Mouse (Mus musculus): Measurements from ENCODE around the gene Gse1.

DNA sequence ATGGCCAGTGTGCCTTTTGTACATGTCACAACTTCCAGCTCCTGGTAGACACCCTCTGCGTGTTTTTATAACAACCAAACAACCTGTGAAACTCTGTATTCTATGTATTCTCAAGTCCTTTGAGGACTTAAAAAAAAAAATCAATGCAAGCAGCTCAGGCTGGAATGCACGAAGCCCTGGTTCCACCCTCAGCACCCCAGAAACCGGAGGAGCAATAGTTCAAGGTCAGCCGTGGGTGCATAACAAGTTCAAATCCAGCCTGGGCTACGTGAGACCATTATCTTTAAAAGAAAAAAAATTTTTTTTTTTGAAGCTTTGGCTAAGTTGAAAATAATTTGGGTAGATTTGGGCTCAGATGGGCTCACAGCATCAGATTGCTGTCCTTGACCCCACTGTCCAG is 35.6 kb downstream of the Gse1 start:
- TF ChIP-seq CTCF (IDR thresholded peaks at IDR 0.05; ENCODE audit: extremely low read depth, insufficient read length, insufficient replicate concordance, low read depth, low read length): no peak
- no peak for TF ChIP-seq POLR2A (IDR thresholded peaks at IDR 0.05; ENCODE audit: low read depth, low read length)
